Mouse (Mus musculus) E14TG2a.4 (cell line): ENCODE measurements around the gene Cerk.
A peak's percentile ranks its signal among the peaks of the same experiment; 100 is the strongest.
"Not testable (repeated sequence)": the region's sequence is repeated elsewhere in the genome, so short reads cannot be mapped to it uniquely, and the experiment has no call there.

Source experiments
- H3K27me3 ChIP-seq: 2 replicates; pipeline ENCODE4 v1.6.1; 2014; ENCODE audit warnings: low read length, control low read depth; ENCODE audit not compliant: insufficient read depth
- H3K36me3 ChIP-seq: 2 replicates; pipeline ENCODE4 v1.6.1; 2014; ENCODE audit warnings: low read length, control low read depth; ENCODE audit not compliant: insufficient read depth
- H3K4me1 ChIP-seq: replicated peaks from 2 replicates; pipeline ENCODE4 v1.6.1; 2014; ENCODE audit warnings: low read depth, low read length, control low read depth
- H3K4me3 ChIP-seq: replicated peaks from 2 replicates; pipeline ENCODE4 v1.5.1; 2014; ENCODE audit warnings: mild to moderate bottlenecking, low read length
- H3K9me3 ChIP-seq: 2 replicates; pipeline ENCODE4 v1.6.1; 2014; ENCODE audit warnings: low read length, control low read depth
- CTCF ChIP-seq: conservative IDR thresholded peaks from 2 replicates; pipeline ENCODE4 v1.5.1; 2014; ENCODE audit warnings: low read length
- NANOG ChIP-seq: IDR thresholded peaks from 2 replicates; pipeline ENCODE4 v1.6.1; 2014; ENCODE audit warnings: borderline replicate concordance, low read length, mixed read lengths
- POU5F1 ChIP-seq: IDR thresholded peaks from 2 replicates; pipeline ENCODE4 v1.6.1; 2014; ENCODE audit warnings: low read length, borderline replicate concordance

Cerk gene

DNA sequence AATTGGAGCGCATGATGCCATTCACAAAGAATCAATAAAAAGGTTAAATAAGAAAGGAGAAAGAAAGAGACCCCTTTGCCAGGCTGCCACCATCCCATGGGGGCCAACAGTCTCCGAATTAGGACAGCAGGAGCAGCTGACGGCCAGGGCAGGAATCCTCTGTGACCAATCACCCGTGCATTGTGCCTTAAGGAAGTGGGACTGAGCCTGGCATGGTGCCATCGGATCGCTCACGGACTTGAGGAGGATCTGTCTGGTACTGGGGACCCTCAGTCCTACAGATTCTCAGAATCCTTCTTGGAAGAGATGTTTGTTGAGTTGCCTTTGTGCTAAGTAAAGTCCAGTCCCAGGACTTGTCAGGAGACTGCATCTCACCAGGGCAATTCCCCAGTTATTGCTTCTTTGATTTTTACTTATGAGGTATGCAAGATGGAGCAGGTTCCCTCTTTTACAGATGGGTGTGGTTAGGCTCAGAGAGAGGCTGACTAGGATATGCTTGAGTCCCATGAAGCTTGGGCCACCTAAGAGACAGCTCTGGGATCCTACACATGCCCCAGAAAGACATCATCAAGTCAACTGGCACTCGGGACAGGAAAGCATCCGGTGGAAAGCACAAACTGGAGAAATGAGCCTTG lies 15.9 kb upstream of the Cerk start:
- no peaks in the 10 kb centered on the region for H3K36me3 ChIP-seq
- TF ChIP-seq CTCF: no peak
- no peak for TF ChIP-seq POU5F1
- TF ChIP-seq NANOG: no peak
- H3K27me3 ChIP-seq: peaks cover 30% of the 10 kb centered on the region
- no peak overlapping the region for H3K4me3 ChIP-seq
- H3K4me1 ChIP-seq: peaks cover 48% of the 10 kb centered on the region
- no peaks in the 10 kb centered on the region for H3K9me3 ChIP-seq

- TF ChIP-seq POU5F1: no peak
- Histone ChIP-seq H3K4me3 (no peak overlapping the region), H3K4me1 (peaks cover 48% of the 10 kb centered on the region), H3K27me3 (peaks cover 34% of the 10 kb centered on the region), H3K36me3 (no peaks in the 10 kb centered on the region), H3K9me3 (no peaks in the 10 kb centered on the region)
Observed at GRCm38 (mm10) chr15:86201095-86201494, 15.2 kb upstream of the Cerk start.

DNA sequence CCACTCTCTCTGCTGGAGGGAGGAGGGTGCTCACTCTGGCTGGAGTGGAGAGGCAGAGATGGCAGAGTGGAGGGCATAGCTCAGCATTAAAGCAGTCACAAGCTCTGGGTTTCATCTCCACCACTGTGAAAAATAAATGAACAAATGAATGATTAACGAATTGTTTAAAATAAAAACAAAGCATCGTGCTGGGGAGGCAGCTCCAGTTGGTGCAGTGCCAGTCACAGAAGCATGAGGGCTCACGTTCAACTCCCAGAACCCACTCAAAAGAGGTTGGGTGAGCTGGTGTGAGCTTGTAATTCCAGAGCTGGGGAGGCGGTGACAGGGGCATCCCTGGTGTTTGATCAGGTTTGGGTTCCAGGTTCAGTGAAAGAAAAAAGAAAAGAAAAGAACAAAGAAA lies 14.2 kb upstream of the Cerk start:
- peaks cover 48% of the 10 kb centered on the region for H3K4me1 ChIP-seq
- H3K36me3 ChIP-seq: no peaks in the 10 kb centered on the region
- no peak overlapping the region for H3K4me3 ChIP-seq
- H3K27me3 ChIP-seq: peaks cover 37% of the 10 kb centered on the region
- H3K9me3 ChIP-seq: no peaks in the 10 kb centered on the region
- no peak for TF ChIP-seq CTCF
- TF ChIP-seq NANOG: no peak
- no peak for TF ChIP-seq POU5F1

DNA sequence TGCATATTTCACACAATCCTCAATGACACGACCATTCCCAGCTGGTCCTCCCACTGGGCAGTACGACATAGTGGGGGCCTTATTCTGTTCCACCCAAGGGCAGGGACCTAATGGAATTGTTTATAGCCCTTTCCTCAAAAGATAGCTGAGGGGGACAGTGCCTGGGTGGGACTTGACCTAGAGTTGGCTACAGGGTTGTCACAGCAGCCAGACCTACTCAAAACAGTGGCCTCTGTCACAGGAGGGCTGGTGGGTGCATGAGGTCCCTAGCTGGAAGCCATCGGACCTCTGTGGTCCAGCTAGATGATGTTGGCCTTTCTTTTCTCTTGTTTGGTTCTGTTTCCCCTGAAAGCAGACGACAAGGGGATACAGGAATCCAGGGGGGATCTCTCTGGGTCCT lies 13.5 kb upstream of the Cerk start:
- peaks cover 43% of the 10 kb centered on the region for H3K27me3 ChIP-seq
- H3K9me3 ChIP-seq: no peaks in the 10 kb centered on the region
- peaks cover 41% of the 10 kb centered on the region for H3K4me1 ChIP-seq
- no peaks in the 10 kb centered on the region for H3K36me3 ChIP-seq
- no peak overlapping the region for H3K4me3 ChIP-seq
- TF ChIP-seq CTCF (no peak), POU5F1 (no peak), NANOG (no peak)

- H3K4me3 ChIP-seq: no peak overlapping the region
- H3K27me3 ChIP-seq: peaks cover 44% of the 10 kb centered on the region
- TF ChIP-seq POU5F1 (no peak), NANOG (no peak), CTCF (no peak)
- no peaks in the 10 kb centered on the region for H3K9me3 ChIP-seq
- H3K36me3 ChIP-seq: no peaks in the 10 kb centered on the region
- peaks cover 37% of the 10 kb centered on the region for H3K4me1 ChIP-seq
Observed at GRCm38 (mm10) chr15:86199052-86199451, 13.1 kb upstream of the Cerk start.

- H3K27me3 ChIP-seq: peaks cover 68% of the 10 kb centered on the region
- H3K36me3 ChIP-seq, H3K4me1 ChIP-seq: not testable (repeated sequence)
- peak overlapping the region; percentile 61 for H3K4me3 ChIP-seq
- peaks cover 13% of the 10 kb centered on the region for H3K9me3 ChIP-seq
Observed at GRCm38 (mm10) chr15:86194676-86195453, 8.9 kb upstream of the Cerk start.

DNA sequence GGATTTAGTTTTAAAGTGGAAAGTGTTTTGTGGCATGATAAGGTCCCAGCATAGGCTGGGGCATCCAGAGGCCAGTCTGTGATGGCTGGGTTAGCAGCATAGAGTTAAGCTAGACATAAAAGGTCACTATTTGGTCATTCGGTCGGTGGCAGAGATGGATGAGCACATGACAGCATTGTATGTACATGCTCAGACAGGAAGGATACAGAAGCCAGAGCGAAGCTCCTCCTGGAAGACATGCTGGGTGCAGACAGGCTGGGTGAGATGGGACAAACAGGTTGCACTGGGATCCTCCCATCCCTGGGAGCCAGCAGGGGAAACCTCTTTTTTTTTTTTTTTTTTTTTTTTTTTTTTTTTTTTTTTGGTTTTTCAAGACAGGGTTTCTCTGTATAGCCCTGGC lies 6.0 kb upstream of the Cerk start:
- TF ChIP-seq POU5F1: no peak
- TF ChIP-seq CTCF: no peak
- no peak for TF ChIP-seq NANOG
- no peak overlapping the region for H3K4me3 ChIP-seq
- H3K9me3 ChIP-seq: peaks cover 13% of the 10 kb centered on the region
- H3K4me1 ChIP-seq: peaks cover 13% of the 10 kb centered on the region
- H3K36me3 ChIP-seq: no peaks in the 10 kb centered on the region
- peaks cover 66% of the 10 kb centered on the region for H3K27me3 ChIP-seq

DNA sequence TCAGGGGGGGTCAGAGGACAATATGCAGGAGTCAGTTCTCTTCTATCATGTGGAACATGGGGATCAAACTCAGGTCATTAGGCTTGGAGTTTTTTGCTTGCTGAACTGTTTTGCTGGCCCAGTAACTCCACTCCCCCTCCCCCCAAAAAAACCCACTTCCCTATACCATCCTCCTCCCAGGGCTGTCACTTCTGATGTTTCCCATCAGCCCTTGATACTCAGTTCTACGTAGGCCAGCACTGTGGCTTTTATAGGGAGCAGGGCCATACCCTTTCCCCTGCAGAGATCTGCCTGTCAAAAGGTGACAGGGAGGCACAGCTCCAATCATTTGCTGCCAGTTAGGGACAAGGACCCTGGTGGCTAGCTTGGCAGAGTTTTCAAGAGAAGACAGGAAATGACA lies 5.6 kb upstream of the Cerk start:
- H3K4me1 ChIP-seq: peaks cover 18% of the 10 kb centered on the region
- H3K4me3 ChIP-seq: no peak overlapping the region
- no peaks in the 10 kb centered on the region for H3K36me3 ChIP-seq
- peaks cover 13% of the 10 kb centered on the region for H3K9me3 ChIP-seq
- peaks cover 70% of the 10 kb centered on the region for H3K27me3 ChIP-seq
- TF ChIP-seq NANOG (no peak), POU5F1 (no peak), CTCF (no peak)

DNA sequence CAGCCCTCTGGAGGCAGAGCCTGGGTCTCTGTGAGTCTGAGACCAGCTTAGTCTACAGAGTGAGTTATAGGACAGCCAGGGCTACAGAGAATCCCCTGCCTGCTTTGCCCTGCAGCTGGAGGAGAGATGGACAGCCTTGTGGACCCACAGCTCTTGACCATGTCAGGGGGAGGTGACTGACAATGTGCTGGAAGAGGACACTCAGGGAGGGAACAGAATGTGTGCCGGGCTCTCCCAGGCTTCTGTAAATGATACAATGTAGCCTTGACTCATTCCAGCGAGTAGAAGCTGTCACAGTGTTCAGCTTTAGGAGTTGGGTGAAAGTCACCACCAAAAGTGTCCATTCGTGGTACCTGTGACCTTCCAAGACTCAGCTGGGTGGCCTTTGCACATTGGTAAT lies 4.4 kb upstream of the Cerk start:
- TF ChIP-seq POU5F1: no peak
- no peak overlapping the region for H3K4me3 ChIP-seq
- peaks cover 74% of the 10 kb centered on the region for H3K27me3 ChIP-seq
- no peaks in the 10 kb centered on the region for H3K36me3 ChIP-seq
- H3K4me1 ChIP-seq: peaks cover 25% of the 10 kb centered on the region
- H3K9me3 ChIP-seq: peaks cover 13% of the 10 kb centered on the region
